Mouse (Mus musculus): ENCODE measurements around the gene Podn. TPM values are rescaled to one million over a fixed set of nuclear protein-coding genes. Genes with fewer than 3 reads are reported as not detected.

The Podn gene
- polyA plus RNA-seq, 2 experiments: 3.5 to 23.0 TPM

DNA sequence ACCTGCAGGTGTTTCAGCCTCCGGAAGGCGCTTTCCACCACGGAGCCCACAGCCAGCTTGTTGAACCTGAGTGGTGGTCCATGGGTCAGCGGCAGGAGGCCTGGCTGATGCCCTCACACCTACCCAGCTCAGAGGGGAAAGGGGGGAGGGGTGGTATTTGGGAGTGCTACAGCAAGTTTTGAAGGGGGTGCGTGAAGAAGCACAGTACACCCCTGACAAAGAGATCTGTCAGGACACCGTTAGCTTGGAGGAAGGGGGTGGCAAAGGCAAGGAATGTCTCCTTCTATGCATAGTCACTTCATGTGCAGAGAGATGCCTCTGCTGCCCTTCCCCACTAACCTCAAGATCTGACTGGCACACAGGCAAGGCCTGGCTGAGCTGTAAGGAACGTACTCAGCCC is 78.4 kb downstream of the Podn start:
- Histone ChIP-seq H3K4me2 (replicated peaks; ENCODE audit: low read depth, low read length, severe bottlenecking) (no peak overlapping the region), H3K27ac (replicated peaks; ENCODE audit: low read depth, low read length) (no peak overlapping the region), H3K9ac (ENCODE audit: low read depth, low read length, severe bottlenecking) (no peak overlapping the region), H3K4me1 (ENCODE audit: control insufficient read depth, insufficient read depth, low read length) (peaks cover 5% of the 10 kb centered on the region; the same call in 1 of the 2 replicates), H3K4me3 (replicated peaks; ENCODE audit: low read length) (no peak overlapping the region), H3K36me3 (ENCODE audit: control insufficient read depth, insufficient read depth, low read length) (no peaks in the 10 kb centered on the region), H3K27me3 (ENCODE audit: control insufficient read depth, insufficient read depth, low read length) (no peaks in the 10 kb centered on the region), H3K9me3 (ENCODE audit: control insufficient read depth, low read length) (no peaks in the 10 kb centered on the region)
- DNase-seq (ENCODE audit: low spot score): no peak
- ATAC-seq (ENCODE audit: low FRiP score, low read depth): no peak
- no peak for TF ChIP-seq POLR2A (IDR thresholded peaks at IDR 0.05; ENCODE audit: borderline replicate concordance, extremely low read depth, insufficient read depth, insufficient read length)
- WGBS: 82% methylated on average over 7 of the region's 7 CpGs

DNA sequence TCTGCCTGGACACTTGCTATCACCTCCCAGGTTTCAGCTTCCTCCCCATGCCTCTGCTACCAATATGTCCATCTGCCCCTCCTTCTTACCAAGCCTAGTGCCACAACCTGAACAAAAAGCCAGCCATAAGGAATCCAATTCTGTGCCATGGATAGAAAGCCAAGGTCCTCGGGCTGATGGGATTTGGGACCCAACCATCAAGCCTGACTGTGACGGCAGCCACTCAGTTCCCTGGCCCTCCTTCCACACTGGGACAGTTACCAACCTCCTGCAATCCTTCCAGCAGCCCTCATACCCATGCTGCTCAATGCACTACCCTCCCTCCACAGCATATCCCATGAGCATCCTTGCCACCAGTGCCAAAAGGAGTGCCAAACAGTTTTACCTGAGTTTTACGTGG is 79.9 kb downstream of the Podn start:
- ATAC-seq (ENCODE audit: low FRiP score, low read depth) (no peak), DNase-seq (ENCODE audit: low spot score) (no peak)
- H3K4me2 ChIP-seq (replicated peaks; ENCODE audit: low read depth, low read length, severe bottlenecking): no peak overlapping the region
- no peaks in the 10 kb centered on the region for H3K36me3 ChIP-seq (ENCODE audit: control insufficient read depth, insufficient read depth, low read length)
- H3K4me1 ChIP-seq (ENCODE audit: control insufficient read depth, insufficient read depth, low read length): peaks cover 5% of the 10 kb centered on the region; the same call in 1 of the 2 replicates
- H3K9ac ChIP-seq (ENCODE audit: low read depth, low read length, severe bottlenecking): no peak overlapping the region
- 83% methylated on average over 3 of the region's 3 CpGs for WGBS
- H3K27me3 ChIP-seq (ENCODE audit: control insufficient read depth, insufficient read depth, low read length): no peaks in the 10 kb centered on the region
- no peak for TF ChIP-seq POLR2A (IDR thresholded peaks at IDR 0.05; ENCODE audit: borderline replicate concordance, extremely low read depth, insufficient read depth, insufficient read length)
- no peak overlapping the region for H3K27ac ChIP-seq (replicated peaks; ENCODE audit: low read depth, low read length)
- no peak overlapping the region for H3K4me3 ChIP-seq (replicated peaks; ENCODE audit: low read length)
- H3K9me3 ChIP-seq (ENCODE audit: control insufficient read depth, low read length): no peaks in the 10 kb centered on the region

DNA sequence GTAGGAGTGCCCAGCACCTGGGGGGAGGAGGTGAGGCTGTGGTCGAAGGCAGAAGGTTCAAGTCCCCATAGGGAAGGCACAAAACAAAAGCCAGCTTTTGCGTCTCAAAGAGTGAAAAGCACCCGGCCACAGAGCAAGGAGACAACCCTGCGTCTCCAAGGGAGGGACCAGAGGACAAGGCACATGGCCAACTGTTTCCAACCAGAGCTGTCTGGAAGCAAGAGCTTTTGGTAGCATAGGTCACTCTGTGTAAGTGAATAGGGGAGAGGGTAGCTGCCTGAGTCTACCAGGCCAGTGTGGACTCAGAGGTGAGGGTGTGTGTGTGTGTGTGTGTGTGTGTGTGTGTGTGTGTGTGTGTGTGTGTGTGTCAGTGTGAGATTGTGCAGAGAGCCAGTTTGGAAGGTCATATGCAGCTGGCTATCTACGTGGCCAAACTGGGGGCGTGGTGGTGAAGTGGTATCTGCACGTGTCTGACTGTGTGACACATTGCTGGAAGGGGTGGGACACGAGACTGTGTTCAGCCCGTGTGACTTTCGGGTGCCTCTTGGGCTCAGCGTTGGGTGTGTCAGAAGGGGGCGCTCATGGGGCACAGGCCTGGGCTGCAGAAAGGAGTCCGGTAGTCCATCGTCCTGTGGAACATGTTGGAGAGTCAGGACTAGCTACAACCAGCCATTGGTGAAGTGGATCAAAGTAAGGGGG is 81.0 kb downstream of the Podn start:
- DNase-seq (ENCODE audit: low spot score) (no peak), ATAC-seq (ENCODE audit: low FRiP score, low read depth) (no peak)
- TF ChIP-seq POLR2A (IDR thresholded peaks at IDR 0.05; ENCODE audit: borderline replicate concordance, extremely low read depth, insufficient read depth, insufficient read length): no peak
- no peaks in the 10 kb centered on the region for H3K27me3 ChIP-seq (ENCODE audit: control insufficient read depth, insufficient read depth, low read length)
- H3K36me3 ChIP-seq (ENCODE audit: control insufficient read depth, insufficient read depth, low read length): no peaks in the 10 kb centered on the region
- WGBS: 76% methylated on average over 14 of the region's 14 CpGs
- H3K27ac ChIP-seq (replicated peaks; ENCODE audit: low read depth, low read length): no peak overlapping the region
- H3K9ac ChIP-seq (ENCODE audit: low read depth, low read length, severe bottlenecking): no peak overlapping the region
- H3K4me2 ChIP-seq (replicated peaks; ENCODE audit: low read depth, low read length, severe bottlenecking): no peak overlapping the region
- H3K4me3 ChIP-seq (replicated peaks; ENCODE audit: low read length): no peak overlapping the region
- peaks cover 5% of the 10 kb centered on the region; the same call in 1 of the 2 replicates for H3K4me1 ChIP-seq (ENCODE audit: control insufficient read depth, insufficient read depth, low read length)
- H3K9me3 ChIP-seq (ENCODE audit: control insufficient read depth, low read length): no peaks in the 10 kb centered on the region

DNA sequence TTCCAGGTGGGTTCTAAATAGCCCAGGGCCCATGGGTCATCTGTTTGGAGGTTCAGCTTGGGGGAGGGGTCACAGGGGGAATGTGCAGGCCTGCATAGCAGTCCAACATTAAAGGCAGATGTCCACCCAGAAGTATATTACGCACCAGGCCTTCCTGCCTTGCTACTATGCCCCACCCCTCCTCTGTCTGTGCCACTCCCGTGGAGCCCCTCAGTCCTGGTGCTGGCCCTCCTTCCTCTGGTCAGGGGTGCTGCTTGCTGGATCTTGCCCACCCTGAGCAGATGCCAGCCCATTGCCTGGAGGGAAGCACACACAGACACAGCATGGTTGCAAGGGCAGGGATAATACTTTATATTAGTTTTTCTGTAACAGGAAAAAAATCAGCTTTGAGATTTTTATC is 81.8 kb downstream of the Podn start:
- TF ChIP-seq POLR2A (IDR thresholded peaks at IDR 0.05; ENCODE audit: borderline replicate concordance, extremely low read depth, insufficient read depth, insufficient read length): no peak
- ATAC-seq (ENCODE audit: low FRiP score, low read depth): no peak
- Histone ChIP-seq H3K36me3 (ENCODE audit: control insufficient read depth, insufficient read depth, low read length) (no peaks in the 10 kb centered on the region), H3K9me3 (ENCODE audit: control insufficient read depth, low read length) (no peaks in the 10 kb centered on the region), H3K27ac (replicated peaks; ENCODE audit: low read depth, low read length) (no peak overlapping the region), H3K4me1 (ENCODE audit: control insufficient read depth, insufficient read depth, low read length) (peaks cover 5% of the 10 kb centered on the region; the same call in 1 of the 2 replicates), H3K27me3 (ENCODE audit: control insufficient read depth, insufficient read depth, low read length) (no peaks in the 10 kb centered on the region), H3K4me3 (replicated peaks; ENCODE audit: low read length) (no peak overlapping the region), H3K9ac (ENCODE audit: low read depth, low read length, severe bottlenecking) (no peak overlapping the region), H3K4me2 (replicated peaks; ENCODE audit: low read depth, low read length, severe bottlenecking) (no peak overlapping the region)
- WGBS: 50% methylated on average over 2 of the region's 2 CpGs
- no peak for DNase-seq (ENCODE audit: low spot score)

DNA sequence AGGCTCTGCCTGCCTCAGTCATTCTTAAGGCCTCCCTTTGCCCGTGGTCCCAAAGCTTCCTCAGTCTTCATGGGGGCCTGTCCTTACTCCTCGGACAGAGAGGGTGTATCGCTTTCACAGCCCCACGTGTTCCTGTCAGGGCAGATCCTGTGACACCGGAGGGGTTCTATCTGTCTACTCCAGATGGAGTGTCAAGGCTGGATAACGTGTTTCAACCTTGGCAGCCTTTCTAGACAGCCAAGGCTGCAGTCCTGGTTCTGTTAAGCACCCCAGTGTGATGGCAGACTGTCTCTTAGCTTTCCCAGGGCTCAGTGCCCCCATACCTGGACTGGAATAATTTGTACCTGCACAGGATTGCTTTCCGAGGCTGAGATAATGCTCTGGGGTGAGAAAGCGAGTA is 87.7 kb downstream of the Podn start:
- TF ChIP-seq POLR2A (IDR thresholded peaks at IDR 0.05; ENCODE audit: borderline replicate concordance, extremely low read depth, insufficient read depth, insufficient read length): no peak
- H3K4me1 ChIP-seq (ENCODE audit: control insufficient read depth, insufficient read depth, low read length): no peaks in the 10 kb centered on the region
- ATAC-seq (ENCODE audit: low FRiP score, low read depth) (no peak), DNase-seq (ENCODE audit: low spot score) (no peak)
- H3K9me3 ChIP-seq (ENCODE audit: control insufficient read depth, low read length): no peaks in the 10 kb centered on the region
- no peaks in the 10 kb centered on the region for H3K27me3 ChIP-seq (ENCODE audit: control insufficient read depth, insufficient read depth, low read length)
- no peak overlapping the region for H3K4me2 ChIP-seq (replicated peaks; ENCODE audit: low read depth, low read length, severe bottlenecking)
- no peak overlapping the region for H3K9ac ChIP-seq (ENCODE audit: low read depth, low read length, severe bottlenecking)
- no peaks in the 10 kb centered on the region for H3K36me3 ChIP-seq (ENCODE audit: control insufficient read depth, insufficient read depth, low read length)
- no peak overlapping the region for H3K4me3 ChIP-seq (replicated peaks; ENCODE audit: low read length)
- 68% methylated on average over 8 of the region's 8 CpGs for WGBS
- no peak overlapping the region for H3K27ac ChIP-seq (replicated peaks; ENCODE audit: low read depth, low read length)
